Mouse (Mus musculus): ENCODE measurements around the gene Rras.
A peak's percentile ranks its signal among the peaks of the same experiment; 100 is the strongest.

The Rras gene

DNA sequence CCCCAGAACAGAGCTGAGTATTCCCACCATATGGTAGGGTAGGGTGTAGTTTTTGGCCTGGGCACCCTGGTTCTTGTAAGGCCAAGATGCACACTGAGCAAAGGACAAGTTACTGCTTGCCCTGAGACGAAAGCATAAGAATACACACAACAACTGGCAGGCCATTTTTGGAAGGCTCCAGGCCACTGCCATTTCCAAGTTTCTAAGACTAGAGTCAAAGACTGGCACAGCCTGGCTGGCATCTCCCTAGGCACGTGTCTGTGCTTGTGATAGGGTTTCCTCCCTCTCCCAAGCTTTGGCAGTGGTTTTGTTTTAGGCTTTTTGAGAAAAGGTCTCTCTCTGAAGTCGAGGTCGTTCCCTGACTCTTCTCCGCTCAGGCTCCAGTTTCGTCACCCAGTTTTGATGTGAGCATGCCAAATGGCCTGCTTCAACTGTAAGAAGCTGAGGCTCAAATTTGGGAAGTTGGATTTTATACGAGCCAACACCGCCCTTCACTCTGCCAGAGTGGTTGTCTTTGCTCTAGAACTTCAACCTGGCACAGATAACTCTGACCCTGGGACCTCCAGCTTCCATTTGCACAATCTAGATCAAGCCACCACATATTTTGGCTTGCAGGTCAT, 8.0 kb downstream of the Rras start:
- DNase-seq (ENCODE audit: low read depth, low spot score), result no peak

- no peak for DNase-seq (ENCODE audit: low read depth, low spot score)
Observed at GRCm38 (mm10) chr7:45026256-45026655, 8.5 kb downstream of the Rras start.

GRCm38 (mm10) chr7:45027761-45028160, 10.0 kb downstream of the Rras start:
- DNase-seq (ENCODE audit: low read depth, low spot score), result no peak

- DNase-seq (ENCODE audit: low read depth, low spot score), result no peak
Observed at GRCm38 (mm10) chr7:45028351-45028750, 10.6 kb downstream of the Rras start.

DNA sequence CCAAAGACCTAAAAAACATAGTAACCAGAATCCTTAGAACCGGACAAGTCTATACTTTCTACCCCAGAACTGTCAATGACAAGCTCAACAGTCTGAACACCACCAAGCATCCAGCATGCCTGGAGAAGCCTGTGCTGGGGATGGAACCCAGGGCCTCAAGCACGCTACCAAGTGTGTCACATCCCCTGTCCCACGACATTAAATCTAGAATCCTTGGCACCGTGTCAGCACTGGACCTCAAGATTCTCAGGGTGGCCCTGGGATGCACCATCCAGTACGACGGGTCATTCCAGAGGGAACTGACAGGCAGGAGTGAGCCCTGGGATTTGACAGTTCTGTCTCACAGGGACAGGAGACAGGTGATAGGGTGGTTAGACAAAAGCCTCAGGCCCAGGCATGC, 12.2 kb downstream of the Rras start:
- DNase-seq (ENCODE audit: low read depth, low spot score), result no peak

GRCm38 (mm10) chr7:45030857-45031256, 13.1 kb downstream of the Rras start:
- DNase-seq (ENCODE audit: low read depth, low spot score), result no peak

- no peak for DNase-seq (ENCODE audit: low read depth, low spot score)
Observed at GRCm38 (mm10) chr7:45033722-45034359, 16.1 kb downstream of the Rras start.

- DNase-seq (ENCODE audit: low read depth, low spot score), result no peak
Observed at GRCm38 (mm10) chr7:45035631-45036030, 17.9 kb downstream of the Rras start.

GRCm38 (mm10) chr7:45036702-45037101, 18.9 kb downstream of the Rras start:
- no peak for DNase-seq (ENCODE audit: low read depth, low spot score)

DNA sequence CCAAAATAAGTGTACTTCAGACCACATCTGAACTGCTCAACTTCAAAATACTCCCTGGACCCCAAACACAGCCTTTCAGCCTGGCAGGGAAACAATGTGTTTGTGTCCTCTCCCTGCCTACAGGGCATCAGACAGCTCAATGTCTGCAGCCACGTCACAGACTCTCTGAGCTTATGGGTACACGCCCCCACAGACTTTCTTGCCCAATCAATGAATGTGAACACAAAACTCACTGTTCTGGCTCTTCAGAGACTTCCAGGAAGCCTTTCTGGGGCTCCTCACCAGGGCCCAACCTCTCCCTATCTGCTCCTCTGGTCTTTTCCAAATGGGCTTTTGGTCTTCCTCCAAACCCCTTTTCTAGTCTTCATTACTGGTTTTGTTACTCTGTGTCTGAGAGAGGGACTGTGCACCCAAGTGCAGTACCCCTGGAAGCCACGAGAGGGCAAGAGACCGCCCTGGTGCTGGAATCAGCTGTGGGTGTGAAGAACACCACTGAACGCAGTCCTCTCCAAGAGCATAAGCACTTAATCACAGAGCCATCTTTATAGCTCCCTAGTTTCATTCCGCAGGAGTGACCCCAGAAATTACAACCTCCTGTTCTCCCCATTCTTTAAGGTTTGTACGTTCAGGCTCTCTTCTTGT, 20.1 kb downstream of the Rras start:
- no peak for DNase-seq (ENCODE audit: low read depth, low spot score)

DNA sequence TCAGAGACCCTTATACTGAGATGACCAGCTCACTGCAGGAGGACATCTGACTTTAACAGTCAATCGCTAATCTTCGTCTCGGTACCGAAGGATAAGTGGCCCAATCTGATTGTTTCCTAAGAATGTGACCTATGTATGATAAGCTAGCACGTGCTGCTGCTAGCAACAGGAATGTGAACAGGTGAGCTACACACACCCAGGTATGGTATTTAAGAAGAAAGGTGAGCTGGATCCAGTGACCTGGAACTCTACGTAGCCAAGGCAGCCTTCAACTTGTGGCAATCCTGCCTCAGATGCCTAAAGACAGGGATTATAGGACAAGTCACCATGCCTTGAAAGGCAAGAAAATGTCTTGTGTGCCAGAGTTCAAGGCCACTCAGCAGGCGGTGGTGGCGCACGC, 20.6 kb downstream of the Rras start:
- no peak for DNase-seq (ENCODE audit: low read depth, low spot score)

GRCm38 (mm10) chr7:45040851-45041250, 23.1 kb downstream of the Rras start:
- no peak for DNase-seq (ENCODE audit: low read depth, low spot score)

DNA sequence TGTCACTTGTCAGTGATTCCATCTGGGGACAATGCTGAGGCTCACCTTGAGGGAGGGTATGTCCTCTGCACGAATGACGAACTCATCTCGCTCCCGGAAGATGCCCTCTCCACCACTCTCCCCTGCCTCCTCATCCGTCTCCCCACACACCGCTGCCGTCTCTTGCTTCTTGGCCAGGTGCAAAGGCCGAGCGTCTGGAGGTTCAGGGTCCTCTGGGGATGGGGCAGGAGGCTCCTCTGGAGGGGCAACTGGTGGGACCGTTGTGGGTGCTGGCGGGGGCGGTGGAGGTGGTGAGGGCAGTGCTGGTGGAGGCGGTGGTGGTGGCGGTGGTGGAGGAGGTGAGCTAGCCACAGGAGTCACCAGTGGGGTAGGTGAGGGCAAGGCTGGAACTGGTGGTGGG, 25.5 kb downstream of the Rras start:
- no peak for DNase-seq (ENCODE audit: low read depth, low spot score)

DNA sequence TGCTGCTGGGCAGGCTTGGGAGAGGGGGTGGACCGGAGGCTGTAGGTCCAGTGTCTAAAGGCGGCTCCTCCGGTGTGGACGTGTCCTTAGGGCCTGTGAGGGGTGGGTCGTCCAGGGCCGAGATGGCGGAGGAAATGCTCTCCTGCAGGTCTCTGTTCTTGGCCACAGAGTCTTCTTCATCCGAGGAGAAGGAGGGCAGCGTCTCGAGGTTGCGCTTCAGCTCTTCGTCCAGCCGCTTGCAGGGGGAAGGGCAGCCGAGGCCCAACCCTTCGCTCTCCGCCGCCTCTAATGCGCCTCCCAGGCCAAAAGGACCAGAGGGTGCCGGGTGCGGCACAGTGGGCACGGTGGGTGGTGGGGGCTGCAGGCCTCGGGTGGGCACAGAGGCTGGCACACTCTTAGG, 28.0 kb downstream of the Rras start:
- no peak for DNase-seq (ENCODE audit: low read depth, low spot score)

GRCm38 (mm10) chr7:45046853-45047350, 29.1 kb downstream of the Rras start:
- no peak for DNase-seq (ENCODE audit: low read depth, low spot score)

- DNase-seq (ENCODE audit: low read depth, low spot score), result no peak
Observed at GRCm38 (mm10) chr7:45047491-45047890, 29.7 kb downstream of the Rras start.

- no peak for DNase-seq (ENCODE audit: low read depth, low spot score)
Observed at GRCm38 (mm10) chr7:45048001-45048890, 30.5 kb downstream of the Rras start.

- no peak for DNase-seq (ENCODE audit: low read depth, low spot score)
Observed at GRCm38 (mm10) chr7:45048923-45049657, 31.3 kb downstream of the Rras start.

DNA sequence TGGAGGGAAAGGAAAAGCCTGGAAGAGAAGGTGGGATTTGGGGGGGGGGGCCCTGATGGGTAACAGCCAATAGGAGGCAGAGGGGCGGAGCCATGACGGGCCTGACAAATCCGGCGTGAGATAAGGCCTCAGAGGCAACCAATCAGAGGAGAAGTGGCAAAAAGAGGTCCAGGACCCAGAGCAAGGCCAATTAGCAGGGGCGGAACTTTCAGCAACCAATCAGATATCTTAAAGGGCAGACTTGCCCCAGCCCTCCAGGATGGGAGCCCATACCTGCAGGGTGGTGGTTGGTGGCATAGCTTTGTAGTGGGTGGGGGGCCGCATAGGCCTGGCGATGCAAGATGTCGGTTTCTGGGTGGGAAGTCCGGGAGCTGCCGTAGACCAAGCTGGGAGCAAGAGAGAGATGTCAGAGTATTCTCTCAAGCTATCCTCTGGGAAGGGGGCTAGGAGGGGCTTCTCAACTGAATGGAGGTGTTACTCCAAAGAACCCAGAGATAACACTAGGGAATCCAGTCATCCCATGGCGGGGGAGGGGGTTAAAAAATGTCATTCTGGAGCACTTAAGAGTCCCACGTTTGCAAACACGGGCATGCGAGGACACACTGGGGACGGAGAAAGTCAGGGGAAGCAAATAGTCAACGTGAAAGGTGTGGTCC, 33.3 kb downstream of the Rras start:
- peak; percentile 82 for DNase-seq (ENCODE audit: low read depth, low spot score)

- no peak for DNase-seq (ENCODE audit: low read depth, low spot score)
Observed at GRCm38 (mm10) chr7:45051601-45051974, 33.8 kb downstream of the Rras start.

All from telencephalon, adult 2 months (tissue).